Mouse (Mus musculus): ENCODE measurements at regions not wholly inside any gene's neighbourhood (a gene's known extent, or its start where the extent isn't known, plus 50 kb on each side); places are given as distances from the start of the nearest gene placed in this dataset.

DNA sequence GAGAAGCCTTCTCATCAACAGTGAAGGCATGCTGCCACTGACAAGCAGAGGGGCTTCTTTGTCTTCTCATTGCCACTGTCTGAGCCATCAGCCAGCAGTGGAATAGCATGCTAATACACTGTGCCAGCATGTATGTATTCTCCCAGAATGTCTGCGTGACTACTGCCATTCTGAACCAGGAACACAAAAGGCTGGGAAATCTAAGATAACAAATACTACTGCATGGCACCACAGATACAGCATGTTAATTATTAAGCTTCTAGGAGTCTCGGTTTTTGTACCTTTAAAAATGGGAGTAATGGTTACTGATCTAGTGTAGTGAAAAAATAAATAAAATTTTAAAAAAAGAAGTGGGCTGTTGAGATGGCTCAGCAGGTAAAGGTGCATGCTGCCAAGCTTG lies 425.9 kb upstream of the Kif2a start:
- no peak for TF ChIP-seq GATA1 (IDR thresholded peaks at IDR 0.05; ENCODE audit: low read length)
- TF ChIP-seq TAL1 (IDR thresholded peaks at IDR 0.05; ENCODE audit: low read length) = no peak
